Mouse (Mus musculus) forebrain, embryonic 11.5 days (tissue): Measurements from ENCODE around the gene Pinlyp. TPM values are rescaled to one million over a fixed set of nuclear protein-coding genes. Genes with fewer than 3 reads are reported as not detected.

Experiments used
- ATAC-seq: fragments of 200-750 bp; cut with Nextera tagmentation; replicated peaks from 2 replicates; pipeline ENCODE4 v1.8.0; 2017; ENCODE audit warnings: moderate TSS enrichment; ENCODE audit not compliant: low FRiP score
- DNase-seq: peaks from one replicate; pipeline ENCODE4 v3.0.0-alpha.2; 2017; ENCODE audit warnings: low spot score
- H3K27ac ChIP-seq: fragments of 300-500 bp; sonication (generic); 2 replicates; pipeline ENCODE4 v1.5.1; 2014; ENCODE audit warnings: low read depth, low read length
- H3K27me3 ChIP-seq: fragments of 300-500 bp; sonication (generic); 2 replicates; pipeline ENCODE4 v1.6.1; 2014; ENCODE audit warnings: mild to moderate bottlenecking, low read length, mixed read lengths; ENCODE audit not compliant: control insufficient read depth, insufficient read depth
- H3K36me3 ChIP-seq: fragments of 300-500 bp; sonication (generic); 2 replicates; pipeline ENCODE4 v1.6.1; 2014; ENCODE audit warnings: mild to moderate bottlenecking, low read length, moderate library complexity, mixed read lengths; ENCODE audit not compliant: control insufficient read depth, insufficient read depth
- H3K4me1 ChIP-seq: fragments of 300-500 bp; sonication (generic); replicated peaks from 2 replicates; pipeline ENCODE4 v1.6.1; 2014; ENCODE audit warnings: low read length, mixed read lengths; ENCODE audit not compliant: control insufficient read depth, insufficient read depth
- H3K4me2 ChIP-seq: fragments of 300-500 bp; sonication (generic); 2 replicates; pipeline ENCODE4 v1.6.1; 2014; ENCODE audit warnings: low read depth, mild to moderate bottlenecking, low read length, moderate library complexity, mixed read lengths; ENCODE audit not compliant: severe bottlenecking
- H3K4me3 ChIP-seq: fragments of 300-500 bp; sonication (generic); 2 replicates; pipeline ENCODE4 v1.5.1; 2014; ENCODE audit warnings: low read depth, low read length
- H3K9ac ChIP-seq: fragments of 300-500 bp; sonication (generic); 2 replicates; pipeline ENCODE4 v1.6.1; 2014; ENCODE audit warnings: low read length
- H3K9me3 ChIP-seq: fragments of 300-500 bp; sonication (generic); 2 replicates; pipeline ENCODE4 v1.6.1; 2016; ENCODE audit warnings: low read length, mixed read lengths; ENCODE audit not compliant: control insufficient read depth
- WGBS: fragments of 180-500 bp; shearing (Covaris S2); extraction: QIAGEN DNeasy Blood & Tissue Kit; methylation state at CpG from one replicate; pipeline ENCODE4 v1.1.7; 2014; 5-methylcytosine and 5-hydroxymethylcytosine counted together
- polyA plus RNA-seq: library from polyadenylated mRNA; unstranded; fragments of >200 nt; fragmentation: Nextera tagmentation; extraction: Ambion mirVana; gene quantifications from 2 replicates; pipeline ENCODE4 v1.2.1, GENCODE M21; 2014

Gene Pinlyp
- polyA plus RNA-seq, 1 experiment from 2014 or later, result not detected

DNA sequence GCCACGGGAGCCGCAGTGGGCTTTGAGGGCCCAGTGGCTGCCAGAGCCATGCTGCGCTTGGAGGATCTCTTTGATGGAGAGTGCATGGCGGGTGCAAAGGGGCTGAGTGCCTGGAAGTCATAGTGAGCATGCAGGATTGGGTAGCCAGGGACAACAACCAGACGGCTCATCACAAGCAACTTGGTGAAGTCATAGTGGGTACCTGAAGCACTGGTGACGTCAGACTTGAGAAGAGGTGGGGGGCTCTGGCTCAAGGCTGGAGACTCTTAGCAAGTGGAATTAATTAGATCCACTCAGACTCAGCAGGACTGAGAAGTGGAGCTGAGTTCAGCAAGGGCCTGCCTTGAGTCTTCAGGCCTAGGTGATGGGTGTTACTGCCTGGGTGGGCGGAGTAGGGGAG is 33.6 kb downstream of the Pinlyp start, which contains the start of gene AC161166.1:
Gene AC161166.1, minus strand, starts transcription at position 101 of the 400 bp plus-strand sequence.
- 91% methylated on average over 7 of the region's 7 CpGs for WGBS
- no peak for DNase-seq
- no peaks in the 10 kb centered on the region for H3K27me3 ChIP-seq
- H3K9me3 ChIP-seq, result no peaks in the 10 kb centered on the region
- H3K36me3 ChIP-seq, result no peaks in the 10 kb centered on the region; the same call in 1 of the 2 replicates
- H3K27ac ChIP-seq, result no peak within 1 kb of the TSS
- peaks cover 5% of the 10 kb centered on the region; the same call in 1 of the 2 replicates for H3K4me1 ChIP-seq
- H3K4me2 ChIP-seq, result no peak within 1 kb of the TSS
- no peak within 1 kb of the TSS for H3K9ac ChIP-seq
- no peak within 1 kb of the TSS for H3K4me3 ChIP-seq
- ATAC-seq, result no peak

DNA sequence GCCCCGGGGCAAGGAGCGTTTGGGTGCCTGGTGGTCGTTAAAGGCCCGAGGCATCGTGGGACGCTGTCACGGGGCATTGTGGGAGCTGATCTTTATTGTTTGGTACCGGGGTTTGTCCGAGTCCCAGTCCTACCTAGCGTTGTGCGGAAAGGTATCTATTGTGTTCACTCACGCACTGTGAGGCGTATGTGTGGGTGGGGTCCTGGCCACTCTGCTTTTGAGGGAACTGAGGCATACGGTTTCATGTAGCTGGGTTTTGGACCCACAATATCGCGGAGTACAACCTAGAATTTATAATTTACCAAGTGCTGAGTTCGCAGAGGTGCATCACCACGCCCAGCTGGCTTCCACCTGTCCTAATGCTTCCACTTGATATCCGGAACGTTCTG is 38.2 kb downstream of the Pinlyp start:
- H3K9me3 ChIP-seq, result no peaks in the 10 kb centered on the region
- H3K27me3 ChIP-seq, result no peaks in the 10 kb centered on the region
- H3K4me2 ChIP-seq, result peak overlapping the region; percentile 68
- peak overlapping the region; percentile 94 for H3K9ac ChIP-seq
- peak overlapping the region; percentile 100 for H3K27ac ChIP-seq
- H3K4me1 ChIP-seq, result peaks cover 23% of the 10 kb centered on the region
- WGBS, result 1% methylated on average over 20 of the region's 20 CpGs
- H3K36me3 ChIP-seq, result no peaks in the 10 kb centered on the region; the same call in 1 of the 2 replicates
- no peak for DNase-seq
- ATAC-seq, result peak; percentile 7; the same call in 1 of the 2 replicates
- peak overlapping the region; percentile 57 for H3K4me3 ChIP-seq

DNA sequence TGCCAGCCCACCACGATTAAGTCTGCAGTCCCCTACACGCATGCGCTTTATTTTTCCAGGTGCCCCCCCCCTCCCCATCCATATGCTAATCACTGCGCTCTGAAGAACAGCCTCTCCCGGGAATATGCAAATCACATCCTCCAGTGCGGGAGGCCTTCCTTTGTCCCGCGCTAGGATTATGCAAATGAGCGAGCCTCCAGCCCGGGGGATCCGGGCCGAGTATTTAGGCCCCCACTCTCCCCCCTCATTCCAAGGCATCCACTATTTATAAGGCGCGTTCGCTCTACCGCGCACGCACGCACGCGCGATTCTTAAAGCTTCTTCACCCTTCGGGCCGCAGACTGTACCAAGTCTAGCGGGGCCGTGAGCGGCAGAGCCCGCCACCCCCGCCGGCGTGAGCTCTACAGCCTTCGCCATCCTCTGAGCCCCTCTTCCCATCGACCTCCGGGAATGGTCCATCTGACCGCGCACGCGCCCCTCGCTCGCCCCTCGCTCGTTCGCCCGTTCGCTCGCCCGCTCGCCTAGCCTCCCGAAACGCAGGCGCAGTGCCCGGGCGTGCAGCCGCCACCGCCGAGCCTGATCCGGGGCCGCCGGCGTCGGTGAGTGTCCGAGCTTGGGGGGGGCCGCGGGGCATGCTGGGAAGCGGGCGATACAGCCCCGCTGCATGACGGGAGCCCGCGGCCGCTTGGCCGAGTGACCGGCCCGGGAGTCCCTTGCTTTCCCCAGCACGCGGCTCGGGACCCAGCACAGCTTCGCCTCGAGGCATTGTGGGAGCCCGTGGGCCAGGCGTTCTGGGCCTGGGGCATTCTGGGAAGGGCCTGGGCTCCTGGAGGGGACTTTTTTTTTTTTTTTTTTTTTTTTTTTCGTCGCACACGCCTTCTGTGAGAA is 38.8 kb downstream of the Pinlyp start, which contains the start of gene Zfp428:
Gene Zfp428, plus strand, starts transcription at position 169 of the 888 bp plus-strand sequence.
- Histone ChIP-seq H3K27me3 (no peaks in the 10 kb centered on the region), H3K36me3 (no peaks in the 10 kb centered on the region; the same call in 1 of the 2 replicates), H3K4me2 (peak within 1 kb of the TSS; percentile 68), H3K27ac (peak within 1 kb of the TSS; percentile 100), H3K9me3 (no peaks in the 10 kb centered on the region), H3K9ac (peak within 1 kb of the TSS; percentile 94), H3K4me1 (peaks cover 23% of the 10 kb centered on the region), H3K4me3 (peak within 1 kb of the TSS; percentile 57)
- peak; percentile 95 for DNase-seq
- under 1% methylated on average over 83 of the region's 84 CpGs for WGBS
- peak; percentile 94 for ATAC-seq

DNA sequence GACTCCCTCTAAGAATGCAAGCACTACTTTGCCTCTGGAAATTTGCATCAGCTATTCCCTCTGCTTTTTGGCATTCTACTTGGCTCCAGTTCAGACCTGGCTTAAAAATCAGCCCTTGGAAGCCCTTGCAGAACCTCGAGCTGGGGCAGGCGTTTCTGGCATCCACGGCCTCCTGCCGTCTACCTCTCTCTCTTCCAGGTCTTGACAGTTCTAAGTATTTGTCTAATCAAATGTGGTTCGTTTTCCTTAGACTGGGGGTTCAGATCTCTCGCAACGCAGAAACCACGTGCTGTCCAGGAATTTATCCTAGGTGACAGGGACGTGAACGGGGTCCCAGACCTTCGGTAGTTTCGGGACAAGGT is 39.5 kb downstream of the Pinlyp start:
- H3K9me3 ChIP-seq, result no peaks in the 10 kb centered on the region
- peaks cover 23% of the 10 kb centered on the region for H3K4me1 ChIP-seq
- under 1% methylated on average over 12 of the region's 12 CpGs for WGBS
- peak overlapping the region; percentile 100 for H3K27ac ChIP-seq
- H3K36me3 ChIP-seq, result no peaks in the 10 kb centered on the region; the same call in 1 of the 2 replicates
- H3K4me3 ChIP-seq, result peak overlapping the region; percentile 57
- no peak for DNase-seq
- H3K9ac ChIP-seq, result peak overlapping the region; percentile 94
- H3K27me3 ChIP-seq, result no peaks in the 10 kb centered on the region
- ATAC-seq, result no peak
- peak overlapping the region; percentile 68 for H3K4me2 ChIP-seq

DNA sequence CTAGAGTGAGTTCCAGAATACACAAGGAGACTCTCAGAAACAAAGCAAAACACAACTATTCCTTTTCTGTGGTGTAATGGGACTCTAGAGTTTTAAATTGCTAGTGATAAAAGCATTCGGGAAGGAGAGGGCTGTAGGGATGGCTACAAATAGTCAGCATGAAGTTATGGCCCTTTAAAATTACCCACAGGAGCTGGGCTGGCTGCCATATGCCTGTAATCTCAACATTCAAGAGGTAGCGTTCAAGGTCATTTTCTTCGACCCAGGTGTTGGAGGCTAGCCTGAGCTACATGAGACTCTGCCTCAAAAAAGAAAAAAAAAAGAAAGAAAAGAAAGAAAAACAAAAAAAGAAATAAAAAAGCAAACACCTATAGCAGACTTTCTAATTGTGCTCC is 39.9 kb downstream of the Pinlyp start:
- no peak for DNase-seq
- Histone ChIP-seq H3K4me3 (peak overlapping the region; percentile 57), H3K27me3 (no peaks in the 10 kb centered on the region), H3K4me2 (peak overlapping the region; percentile 68), H3K4me1 (peaks cover 23% of the 10 kb centered on the region), H3K36me3 (no peaks in the 10 kb centered on the region; the same call in 1 of the 2 replicates), H3K27ac (peak overlapping the region; percentile 100), H3K9me3 (no peaks in the 10 kb centered on the region), H3K9ac (peak overlapping the region; percentile 94)
- 20% methylated on average over 3 of the region's 3 CpGs for WGBS
- ATAC-seq, result no peak

DNA sequence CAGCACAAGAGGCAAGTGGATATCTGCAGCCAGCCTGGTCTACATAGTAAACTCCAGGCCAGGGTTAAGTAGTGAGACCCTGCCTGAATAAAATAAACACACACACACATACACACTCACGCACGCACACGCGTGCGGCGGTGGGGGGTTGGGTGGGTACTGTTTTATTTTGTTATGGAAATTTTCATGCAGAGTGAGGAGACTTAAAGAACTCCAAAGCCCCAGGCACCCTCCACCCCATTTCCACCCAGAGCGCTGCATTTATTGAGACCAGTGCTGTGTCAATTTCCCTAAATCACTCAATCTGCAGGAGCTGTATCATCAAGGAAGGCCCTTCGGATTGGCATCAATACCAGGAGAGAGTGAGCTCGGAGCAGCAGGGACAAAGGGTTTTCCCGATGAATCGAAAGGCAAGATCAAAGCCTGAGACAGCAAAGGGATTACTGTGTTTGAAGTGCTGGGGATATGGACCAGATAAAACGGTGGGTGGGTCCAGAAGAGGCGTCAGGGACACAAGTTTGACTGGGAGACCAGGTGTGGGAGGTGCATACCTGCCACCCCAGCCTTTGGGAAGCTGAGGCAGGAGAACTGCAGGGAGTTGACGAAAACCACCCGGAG is 40.4 kb downstream of the Pinlyp start:
- Histone ChIP-seq H3K27me3 (peaks cover 1% of the 10 kb centered on the region), H3K4me2 (peak overlapping the region; percentile 68), H3K4me1 (peaks cover 23% of the 10 kb centered on the region), H3K36me3 (peaks cover 4% of the 10 kb centered on the region), H3K9ac (peak overlapping the region; percentile 94), H3K4me3 (no peak overlapping the region), H3K9me3 (peaks cover 2% of the 10 kb centered on the region; the same call in 1 of the 2 replicates), H3K27ac (peak overlapping the region; percentile 100; the same call in 1 of the 2 replicates)
- 13% methylated on average over 15 of the region's 15 CpGs for WGBS
- no peak for ATAC-seq
- DNase-seq, result no peak

DNA sequence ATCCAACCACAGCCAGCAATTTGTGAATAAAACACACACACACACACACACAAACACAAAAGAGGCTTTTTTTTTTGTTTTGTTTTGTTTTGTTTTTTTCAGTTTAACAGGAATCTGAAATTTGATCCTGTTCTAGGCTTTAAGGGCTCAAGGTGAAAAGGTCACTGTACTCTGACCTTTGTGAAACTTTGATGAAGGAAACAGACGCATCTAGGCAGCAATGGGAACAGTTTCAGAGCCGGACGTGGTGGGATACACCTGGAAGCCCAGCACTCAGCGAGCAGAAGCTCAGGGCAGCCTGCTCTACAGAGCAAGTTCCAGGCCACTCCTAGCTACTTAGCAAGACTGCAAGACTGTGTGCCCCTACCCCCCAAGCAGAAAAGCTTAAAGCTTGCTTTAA is 41.0 kb downstream of the Pinlyp start:
- 13% methylated on average over 4 of the region's 4 CpGs for WGBS
- ATAC-seq, result no peak
- 0 out of 2 replicates have a peak overlapping the region, but pooled peaks have one; percentile 100 for H3K27ac ChIP-seq
- peaks cover 7% of the 10 kb centered on the region for H3K36me3 ChIP-seq
- no peak overlapping the region for H3K4me2 ChIP-seq
- peaks cover 8% of the 10 kb centered on the region for H3K27me3 ChIP-seq
- no peak for DNase-seq
- no peak overlapping the region for H3K4me3 ChIP-seq
- no peak overlapping the region for H3K9ac ChIP-seq
- peaks cover 2% of the 10 kb centered on the region; the same call in 1 of the 2 replicates for H3K9me3 ChIP-seq
- H3K4me1 ChIP-seq, result peaks cover 23% of the 10 kb centered on the region

DNA sequence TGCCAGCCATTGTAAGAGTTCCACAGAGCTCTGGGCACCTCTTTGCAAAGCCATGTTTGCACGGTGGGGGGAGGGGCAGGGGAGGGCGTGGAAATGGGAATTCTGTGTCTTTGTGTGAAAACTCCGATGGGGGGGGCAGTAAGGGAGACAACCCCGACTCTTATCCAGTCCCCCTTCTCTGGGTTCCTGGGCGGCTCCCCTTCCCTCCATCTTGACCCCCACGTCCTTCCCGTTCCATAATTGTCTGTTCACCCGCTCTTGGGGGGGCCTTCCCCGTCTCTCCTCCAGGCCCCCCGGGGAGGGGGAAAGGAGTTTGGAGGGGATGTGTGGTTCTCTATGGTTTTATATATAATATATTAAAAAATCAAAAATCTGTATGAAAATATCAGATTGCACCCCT is 41.9 kb downstream of the Pinlyp start:
- WGBS, result 35% methylated on average over 10 of the region's 10 CpGs
- Histone ChIP-seq H3K4me2 (no peak overlapping the region), H3K36me3 (peaks cover 7% of the 10 kb centered on the region), H3K27ac (no peak overlapping the region), H3K9me3 (peaks cover 2% of the 10 kb centered on the region; the same call in 1 of the 2 replicates), H3K27me3 (peaks cover 12% of the 10 kb centered on the region), H3K4me1 (peaks cover 26% of the 10 kb centered on the region), H3K4me3 (no peak overlapping the region), H3K9ac (0 out of 2 replicates have a peak overlapping the region, but pooled peaks have one; percentile 32)
- ATAC-seq (no peak), DNase-seq (no peak)
